Mouse (Mus musculus) cerebellum, postnatal 36 days (tissue): ENCODE data around the gene Slc22a30.
"Not testable (repeated sequence)": the region's sequence is repeated elsewhere in the genome, so short reads cannot be mapped to it uniquely, and the experiment has no call there.

Experiments used
- DNase-seq, 2 experiments: peaks; one replicate each; pipeline ENCODE4 v3.0.0; 2021 to 2022; ENCODE audit warnings: mixed read lengths in 2 of 2

Gene Slc22a30

DNA sequence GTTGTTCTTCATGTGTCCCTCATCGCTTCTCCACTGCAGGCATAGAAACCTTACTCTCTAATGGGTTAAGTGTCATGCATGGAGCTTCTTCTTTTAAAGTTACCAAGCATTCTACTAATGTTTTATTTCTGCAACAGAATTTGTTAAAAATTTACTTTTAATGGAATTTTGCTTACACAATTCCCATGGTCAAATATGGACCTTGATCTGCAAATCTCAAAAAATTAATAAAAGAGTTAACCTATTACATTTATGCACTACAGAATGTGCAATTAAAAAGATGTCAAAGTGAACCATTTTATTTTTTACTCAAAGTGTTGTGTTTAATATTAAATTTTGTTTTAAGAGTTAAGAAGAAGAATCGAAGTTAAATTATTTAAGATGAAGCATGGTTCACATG is at the start of gene Slc22a30:
Slc22a30 (minus strand) TSS at position 101 of the 400 bp plus-strand sequence.
- not testable (repeated sequence) for DNase-seq

DNA sequence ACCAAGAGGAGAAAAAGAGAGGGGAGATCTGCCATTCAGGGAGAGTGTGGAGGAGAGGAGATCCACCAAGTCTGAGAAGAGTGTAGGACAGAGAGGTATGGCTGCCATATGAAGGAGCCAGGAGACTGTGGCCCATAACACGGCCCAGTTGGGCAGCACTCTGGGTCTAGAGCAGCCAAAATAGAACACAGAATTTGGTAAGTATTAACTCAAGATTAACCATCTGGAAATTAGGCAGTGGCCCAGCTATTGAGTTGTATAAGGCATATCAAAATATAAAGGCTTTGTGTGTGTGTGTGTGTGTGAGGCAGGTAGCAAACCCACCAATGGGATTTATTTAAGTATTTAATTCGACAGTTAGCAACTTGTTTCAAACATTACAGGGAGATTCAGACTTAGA is 43.4 kb upstream of the Slc22a30 start:
- DNase-seq, result no peak

DNA sequence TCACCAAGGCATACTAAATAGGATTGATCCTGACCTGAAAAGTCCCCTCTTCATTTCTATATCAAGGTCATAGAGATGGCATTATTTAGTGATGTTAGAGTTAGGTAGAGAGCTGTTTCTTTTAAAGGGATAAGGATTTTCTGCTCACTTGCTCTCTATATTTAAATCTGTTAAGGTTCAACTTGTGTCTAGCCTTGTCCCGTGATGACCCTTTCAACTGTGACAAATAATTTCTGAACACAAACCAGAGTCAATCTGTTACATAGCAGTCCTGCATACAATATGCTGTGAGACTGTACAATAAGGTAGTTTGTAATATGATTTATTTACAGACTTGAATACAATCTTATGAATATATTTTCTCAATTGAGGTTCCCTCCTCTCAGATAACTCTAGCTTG is 42.6 kb upstream of the Slc22a30 start:
- no peak for DNase-seq

DNA sequence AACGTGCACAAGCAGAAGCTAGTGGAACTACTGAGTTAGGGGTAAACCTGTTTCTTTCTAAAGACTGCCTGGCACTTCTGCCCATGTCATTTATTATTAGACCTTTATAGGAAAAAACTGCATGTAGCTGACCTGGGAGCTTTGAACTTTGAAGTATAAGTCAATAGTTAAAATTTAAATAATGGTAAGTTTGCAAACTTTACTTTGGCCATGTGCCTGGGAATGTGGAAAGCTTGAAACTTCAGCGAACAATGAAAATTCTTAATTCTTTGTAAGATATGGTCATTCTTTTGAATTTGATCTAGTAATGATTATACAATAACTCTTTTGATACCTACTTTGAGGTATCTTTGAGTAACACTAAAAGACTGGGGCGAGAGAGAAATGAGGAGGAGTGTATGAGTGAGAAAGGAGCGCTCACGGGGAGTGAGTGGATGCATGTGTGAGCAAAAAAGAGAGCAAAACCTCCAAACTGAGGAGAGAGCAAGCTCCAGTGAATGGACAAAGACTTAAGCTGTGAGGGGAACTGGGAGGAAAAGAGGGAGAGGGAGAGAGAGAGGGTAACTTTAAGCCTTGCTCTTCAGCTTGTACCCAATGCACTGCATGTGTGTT is 26.2 kb upstream of the Slc22a30 start:
- no peak for DNase-seq

DNA sequence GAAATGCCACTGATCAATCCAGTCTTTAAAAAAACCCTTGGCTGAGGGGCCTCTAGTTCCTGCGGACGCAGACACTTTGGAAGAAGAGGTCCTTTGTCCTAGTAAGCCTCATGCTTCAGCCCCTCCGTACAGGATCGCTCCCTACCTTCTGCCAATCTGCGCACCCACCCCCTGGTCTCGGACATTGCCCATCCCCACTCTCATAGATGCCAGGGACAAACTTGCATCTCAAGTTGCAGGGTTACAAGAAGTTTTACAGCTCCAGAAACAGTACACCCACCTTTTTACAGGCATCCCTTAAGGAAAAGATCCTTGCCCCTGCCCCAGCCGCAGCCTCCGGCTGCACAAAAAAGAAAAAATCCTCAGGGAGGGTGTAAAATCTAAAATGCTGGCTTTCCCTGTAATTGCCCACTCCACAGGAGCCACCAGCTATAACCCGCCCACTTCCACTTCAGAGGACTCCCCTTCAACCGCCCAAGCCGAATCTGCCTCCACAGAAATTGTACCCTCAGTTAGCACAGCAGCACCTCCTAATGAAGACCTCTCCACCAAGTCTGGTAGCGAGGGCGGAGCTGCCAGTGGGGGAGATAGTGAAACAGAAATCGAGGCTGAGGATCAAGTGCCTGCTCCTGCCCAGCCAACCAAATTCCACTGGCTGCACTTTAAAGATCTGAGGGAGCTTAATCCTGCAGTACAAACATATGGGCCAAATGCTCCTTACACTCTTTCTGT is 2.5 kb upstream of the Slc22a30 start:
- not testable (repeated sequence) for DNase-seq
